Mouse (Mus musculus): Measurements from ENCODE around the gene Kank3. TPM values are rescaled to one million over a fixed set of nuclear protein-coding genes. Genes with fewer than 3 reads are reported as not detected.

Gene Kank3
- polyA plus RNA-seq (2017; shearing (Covaris generic)), result 1 to 10 TPM; 6.3 to 8.9 TPM

GRCm38 (mm10) chr17:33810334-33811141, at the start of gene Kank3:
Gene Kank3 (plus strand): TSS chr17:33810519.
- ATAC-seq, result peak; percentile 87

GRCm38 (mm10) chr17:33766389-33766788, 43.9 kb upstream of the Kank3 start:
- ATAC-seq, result no peak

- ATAC-seq, result no peak
These were observed 38.7 kb upstream of the Kank3 start for GRCm38 (mm10) chr17:33771617-33772016.

- no peak for ATAC-seq
These were observed 36.9 kb upstream of the Kank3 start for GRCm38 (mm10) chr17:33773426-33773825.

- ATAC-seq, result no peak
These were observed 36.3 kb upstream of the Kank3 start for GRCm38 (mm10) chr17:33773871-33774572.

- ATAC-seq, result no peak
These were observed 35.7 kb upstream of the Kank3 start for GRCm38 (mm10) chr17:33774573-33775155.

GRCm38 (mm10) chr17:33775287-33775686, 35.0 kb upstream of the Kank3 start:
- ATAC-seq, result no peak

GRCm38 (mm10) chr17:33779271-33779966, 30.9 kb upstream of the Kank3 start:
- ATAC-seq, result no peak

- ATAC-seq, result no peak
These were observed 30.4 kb upstream of the Kank3 start for GRCm38 (mm10) chr17:33779967-33780295.

GRCm38 (mm10) chr17:33780431-33780830, 29.9 kb upstream of the Kank3 start:
- ATAC-seq, result peak; percentile 73

- peak; percentile 74 for ATAC-seq
These were observed 29.0 kb upstream of the Kank3 start, which contains the start of gene Angptl4 for GRCm38 (mm10) chr17:33781124-33781977. Gene Angptl4 (minus strand): TSS chr17:33781830.

GRCm38 (mm10) chr17:33782067-33782466, 28.3 kb upstream of the Kank3 start:
- peak; percentile 11 for ATAC-seq

GRCm38 (mm10) chr17:33783408-33783807, 26.9 kb upstream of the Kank3 start:
- no peak for ATAC-seq

GRCm38 (mm10) chr17:33784939-33785338, 25.4 kb upstream of the Kank3 start:
- no peak for ATAC-seq

GRCm38 (mm10) chr17:33786375-33786774, 23.9 kb upstream of the Kank3 start:
- no peak for ATAC-seq

GRCm38 (mm10) chr17:33788732-33789131, 21.6 kb upstream of the Kank3 start:
- no peak for ATAC-seq

- ATAC-seq, result no peak
These were observed 12.0 kb upstream of the Kank3 start for GRCm38 (mm10) chr17:33798306-33798705.

GRCm38 (mm10) chr17:33799277-33799676, 11.0 kb upstream of the Kank3 start:
- ATAC-seq, result no peak

GRCm38 (mm10) chr17:33802221-33802620, 8.1 kb upstream of the Kank3 start:
- ATAC-seq, result peak; percentile 37

- no peak for ATAC-seq
These were observed 6.1 kb upstream of the Kank3 start for GRCm38 (mm10) chr17:33804205-33804604.

GRCm38 (mm10) chr17:33804745-33805144, 5.6 kb upstream of the Kank3 start:
- ATAC-seq, result no peak
